Mouse (Mus musculus): ENCODE results near the gene Bicra.

The Bicra gene

DNA sequence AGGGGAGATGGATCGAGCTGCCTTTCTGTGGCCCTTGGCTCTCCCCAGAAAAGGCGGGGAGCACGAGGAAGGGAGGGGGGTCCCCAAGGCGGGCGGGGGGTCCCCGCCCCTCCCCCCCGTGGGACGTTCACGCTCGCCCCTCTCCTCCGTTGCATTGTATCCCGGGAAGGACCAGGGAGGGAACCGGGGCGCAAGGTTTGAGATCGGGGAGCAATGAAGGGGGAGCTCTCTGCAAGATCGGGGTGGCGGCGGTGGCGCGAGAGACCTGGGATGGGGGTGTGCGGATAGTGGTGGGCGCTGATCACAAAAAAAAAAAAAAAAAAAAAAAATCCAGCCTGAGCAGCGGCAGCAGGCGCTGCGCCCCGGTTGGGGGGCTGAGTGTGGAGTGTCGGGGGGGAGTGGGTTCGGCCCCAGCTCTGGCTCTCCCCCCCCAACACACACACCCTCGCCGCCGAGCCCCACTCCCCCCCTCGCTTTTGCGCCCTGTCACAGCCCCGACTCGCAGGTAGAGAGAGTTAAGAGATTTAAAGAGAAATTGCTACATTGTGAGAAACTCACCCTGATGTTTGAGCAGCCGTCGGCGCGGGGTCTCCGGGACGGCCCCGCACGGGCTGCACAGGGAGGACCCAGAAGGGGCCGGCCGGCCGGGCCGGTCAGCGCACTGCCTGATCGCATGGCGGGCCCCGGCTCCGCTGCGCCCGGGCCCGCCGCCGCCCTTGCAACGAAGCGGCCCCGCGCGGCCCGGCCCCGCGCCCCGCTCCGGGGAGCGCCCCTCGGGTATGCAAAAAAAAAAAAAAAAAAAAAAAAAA, at the start of gene Bicra:
Gene Bicra, minus strand, starts transcription at position 584 of the 809 bp plus-strand sequence.
- peak; percentile 75 for DNase-seq (ENCODE audit: low read depth, low spot score)

GRCm38 (mm10) chr7:16094592-16094991, 46.9 kb upstream of the Bicra start:
- no peak for DNase-seq (ENCODE audit: low read depth, low spot score)

DNA sequence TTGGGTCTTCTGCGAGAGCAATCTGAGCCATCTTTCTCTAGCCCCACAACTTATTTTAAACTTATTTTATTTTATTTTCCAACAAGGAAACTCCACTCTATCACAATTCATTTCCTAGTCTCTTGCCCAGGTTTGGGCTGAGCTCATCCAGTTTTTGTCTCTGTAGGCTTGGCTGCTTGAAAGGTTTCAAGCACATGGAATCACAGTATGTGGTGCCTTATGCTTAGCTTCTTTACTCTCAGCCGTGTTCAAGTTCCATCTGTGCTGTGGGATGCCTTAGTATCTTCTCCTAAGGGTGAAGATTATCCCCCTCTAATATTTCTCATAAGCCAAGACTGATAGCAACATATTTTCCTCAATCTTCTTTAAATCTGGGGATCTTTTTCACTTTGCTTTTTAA, 39.9 kb upstream of the Bicra start:
- no peak for DNase-seq (ENCODE audit: low read depth, low spot score)

- DNase-seq (ENCODE audit: low read depth, low spot score), result no peak
These were observed 35.6 kb upstream of the Bicra start for GRCm38 (mm10) chr7:16083361-16083760.

- no peak for DNase-seq (ENCODE audit: low read depth, low spot score)
These were observed 32.9 kb upstream of the Bicra start for GRCm38 (mm10) chr7:16080581-16080980.

GRCm38 (mm10) chr7:16079947-16080346, 32.2 kb upstream of the Bicra start:
- no peak for DNase-seq (ENCODE audit: low read depth, low spot score)

GRCm38 (mm10) chr7:16071906-16072305, 24.2 kb upstream of the Bicra start:
- no peak for DNase-seq (ENCODE audit: low read depth, low spot score)

GRCm38 (mm10) chr7:16070846-16071245, 23.1 kb upstream of the Bicra start:
- no peak for DNase-seq (ENCODE audit: low read depth, low spot score)

GRCm38 (mm10) chr7:16063490-16063889, 15.8 kb upstream of the Bicra start:
- peak; percentile 40 for DNase-seq (ENCODE audit: low read depth, low spot score)

DNA sequence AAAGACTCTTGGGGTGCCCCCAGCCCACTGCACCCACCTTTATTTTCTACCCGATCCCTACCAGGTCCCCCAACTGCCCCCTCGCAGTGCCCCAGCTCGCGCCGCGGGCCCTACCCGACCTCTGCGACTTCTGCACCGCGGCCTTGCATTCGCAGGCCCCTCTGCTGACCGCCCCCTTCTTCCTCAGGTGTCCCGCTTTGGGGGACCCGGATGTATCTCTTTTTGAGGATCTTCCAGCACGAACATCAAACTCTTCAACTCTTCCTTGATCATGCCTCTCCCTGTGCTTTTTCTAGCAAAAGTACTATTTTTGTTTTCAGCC, 14.3 kb upstream of the Bicra start:
- no peak for DNase-seq (ENCODE audit: low read depth, low spot score)

DNA sequence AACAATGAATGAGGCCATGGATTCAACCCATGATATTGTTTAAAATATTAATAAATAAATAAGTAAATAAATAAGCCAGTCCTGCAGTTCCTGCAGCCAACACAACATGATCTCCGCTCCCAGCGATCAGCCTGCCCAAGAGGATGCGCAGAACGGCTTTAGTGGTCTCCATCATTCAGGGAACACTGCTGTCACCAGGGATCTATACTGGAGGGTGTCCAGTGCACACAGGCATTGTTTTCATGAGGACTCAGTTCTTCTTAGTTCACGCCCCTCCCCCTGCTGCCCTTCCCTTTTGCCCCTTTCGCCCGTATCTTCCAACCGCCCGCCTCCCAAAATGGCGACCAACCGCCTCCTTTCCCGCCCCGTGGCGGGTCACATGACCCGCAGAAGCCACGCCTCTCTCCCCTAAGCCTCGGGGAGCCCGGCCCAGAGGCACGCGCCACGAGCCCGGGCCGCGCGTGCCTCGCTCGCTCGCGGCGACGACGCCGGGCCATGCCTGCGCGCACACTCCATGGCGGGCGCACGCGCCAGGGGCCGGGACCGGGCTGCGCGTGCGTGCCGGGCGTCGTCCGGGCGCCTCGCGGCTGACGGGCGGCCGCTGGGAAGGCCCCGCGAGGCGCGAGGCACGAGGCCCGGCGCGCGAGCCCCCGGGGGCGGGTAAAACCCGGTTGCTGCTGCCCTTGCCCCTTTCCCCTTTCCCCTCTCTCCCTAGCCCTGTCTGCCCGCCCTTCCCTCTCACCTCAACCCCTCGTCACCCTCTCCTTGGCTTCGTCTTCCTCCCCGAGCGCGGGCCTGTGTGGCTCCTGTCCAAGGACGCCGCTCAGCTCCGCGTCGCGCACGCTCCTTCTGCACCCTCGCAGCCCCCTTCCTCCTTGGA, 13.7 kb upstream of the Bicra start, which contains the start of gene Zfp541:
Gene Zfp541, plus strand, starts transcription at position 596 of the 880 bp plus-strand sequence.
- peak; percentile 60 for DNase-seq (ENCODE audit: low read depth, low spot score)

- no peak for DNase-seq (ENCODE audit: low read depth, low spot score)
These were observed 9.4 kb upstream of the Bicra start for GRCm38 (mm10) chr7:16057136-16057534.

DNA sequence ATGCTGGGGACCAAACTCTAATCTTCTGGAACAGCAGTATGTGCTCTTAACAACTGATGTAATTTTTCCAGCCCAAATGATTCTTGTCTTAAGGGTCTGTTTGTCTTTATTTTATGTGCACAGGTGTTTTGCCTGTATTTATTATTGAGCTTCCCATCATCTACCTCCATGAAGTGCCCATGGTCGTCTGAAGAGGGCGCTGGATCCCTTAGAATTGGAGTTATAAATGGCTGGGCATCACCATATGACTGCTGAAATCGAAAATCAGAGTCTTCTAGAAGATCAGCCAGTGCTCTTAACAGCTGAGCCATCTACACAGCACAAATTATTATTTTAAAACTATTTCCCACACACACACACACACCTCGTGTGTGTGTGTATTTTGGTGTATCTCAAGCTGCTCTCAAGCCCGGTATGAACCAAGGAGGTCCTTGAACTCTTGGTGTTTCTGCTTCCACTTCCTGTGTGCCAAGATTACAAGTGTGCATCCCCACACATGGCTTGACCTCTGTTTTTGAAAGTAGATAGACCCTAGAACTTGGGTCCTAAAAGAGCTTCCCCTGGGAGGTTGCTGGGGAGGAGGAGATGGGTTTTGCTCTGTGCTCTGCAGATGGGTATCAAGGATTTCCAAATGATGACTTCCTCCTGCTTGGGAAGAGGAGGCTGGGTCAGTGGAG, 8.9 kb upstream of the Bicra start:
- peak; percentile 44 for DNase-seq (ENCODE audit: low read depth, low spot score)

DNA sequence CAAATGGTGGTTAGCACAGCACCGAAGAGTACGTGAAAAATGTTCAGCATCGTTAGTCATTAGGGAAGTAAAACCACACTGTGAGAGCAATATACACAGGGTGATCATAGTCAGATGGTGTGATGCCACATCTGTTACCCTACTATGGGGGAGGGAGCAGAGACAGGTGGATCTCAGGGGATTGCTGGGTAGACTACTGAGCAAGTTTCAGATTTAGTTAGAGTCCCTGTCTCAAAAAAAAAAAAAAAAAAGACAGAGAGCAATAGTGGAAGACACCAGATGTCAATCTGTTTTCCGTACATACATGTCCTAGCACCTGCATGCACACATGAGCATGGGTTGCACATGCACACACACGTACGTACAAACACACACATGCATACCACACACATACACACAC, 7.9 kb upstream of the Bicra start:
- DNase-seq (ENCODE audit: low read depth, low spot score), result no peak

- DNase-seq (ENCODE audit: low read depth, low spot score), result no peak
These were observed 7.2 kb upstream of the Bicra start for GRCm38 (mm10) chr7:16054966-16055365.

DNA sequence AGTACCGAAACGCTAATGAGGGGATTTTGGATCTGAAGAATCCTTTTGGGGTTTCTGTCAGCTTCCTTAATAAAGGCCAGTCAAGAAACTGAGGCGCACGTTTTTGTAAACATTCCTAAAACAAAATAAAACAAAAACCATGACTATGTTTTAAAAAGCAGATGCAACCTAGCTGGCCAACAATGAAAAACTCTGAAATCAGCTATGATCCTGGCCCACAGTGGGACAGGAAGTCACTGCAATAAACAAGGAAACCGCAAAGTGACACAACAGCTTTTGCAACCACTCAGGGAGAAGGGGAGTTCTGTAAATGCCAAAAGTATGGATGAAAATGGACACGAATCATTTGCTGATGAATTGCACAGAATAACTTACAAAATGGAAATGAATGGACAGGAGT, 5.4 kb upstream of the Bicra start:
- no peak for DNase-seq (ENCODE audit: low read depth, low spot score)

DNA sequence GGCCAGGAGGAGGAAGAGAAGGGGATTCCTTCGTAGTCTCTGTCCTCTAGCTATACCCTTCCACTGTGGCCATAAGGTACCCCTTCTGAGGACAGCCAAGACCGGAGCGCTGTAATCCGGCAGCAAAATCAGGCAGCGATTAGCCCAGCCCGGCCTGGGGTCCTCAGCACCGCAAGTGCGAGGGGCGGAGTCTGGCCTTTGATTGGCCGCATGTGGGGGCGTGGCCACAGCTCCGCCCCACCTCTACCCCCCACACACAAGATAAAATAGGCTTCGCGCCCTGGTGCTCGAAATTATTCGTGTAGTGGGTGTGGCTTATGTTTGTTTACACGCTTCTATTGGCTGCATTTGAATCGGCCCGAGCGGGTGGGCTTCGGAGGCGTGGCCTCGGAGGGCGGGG, 5.0 kb upstream of the Bicra start:
- DNase-seq (ENCODE audit: low read depth, low spot score), result peak; percentile 98

- DNase-seq (ENCODE audit: low read depth, low spot score), result peak; percentile 92
These were observed 4.3 kb upstream of the Bicra start for GRCm38 (mm10) chr7:16051883-16052595.

DNA sequence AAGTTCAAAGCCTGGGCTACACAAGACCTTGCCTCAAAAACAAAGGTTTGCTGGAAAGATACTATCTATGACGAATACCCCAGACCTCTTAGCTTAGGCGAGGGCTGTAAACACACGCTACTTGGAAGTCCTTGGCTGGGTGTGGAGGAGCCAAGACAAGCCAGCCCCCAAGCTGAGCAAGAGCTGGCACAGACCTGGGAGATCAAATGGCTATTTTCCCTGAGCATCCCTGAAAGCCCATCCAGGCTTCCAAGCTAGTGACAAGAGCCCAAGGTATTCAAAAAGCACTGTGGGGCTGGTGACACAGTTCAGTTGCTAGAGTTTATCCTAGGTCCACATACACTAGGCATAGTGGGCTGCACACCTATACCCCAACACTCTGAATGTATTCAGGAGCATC, 2.9 kb upstream of the Bicra start:
- DNase-seq (ENCODE audit: low read depth, low spot score), result no peak

- DNase-seq (ENCODE audit: low read depth, low spot score), result no peak
These were observed 1.8 kb upstream of the Bicra start for GRCm38 (mm10) chr7:16049576-16049915.

DNA sequence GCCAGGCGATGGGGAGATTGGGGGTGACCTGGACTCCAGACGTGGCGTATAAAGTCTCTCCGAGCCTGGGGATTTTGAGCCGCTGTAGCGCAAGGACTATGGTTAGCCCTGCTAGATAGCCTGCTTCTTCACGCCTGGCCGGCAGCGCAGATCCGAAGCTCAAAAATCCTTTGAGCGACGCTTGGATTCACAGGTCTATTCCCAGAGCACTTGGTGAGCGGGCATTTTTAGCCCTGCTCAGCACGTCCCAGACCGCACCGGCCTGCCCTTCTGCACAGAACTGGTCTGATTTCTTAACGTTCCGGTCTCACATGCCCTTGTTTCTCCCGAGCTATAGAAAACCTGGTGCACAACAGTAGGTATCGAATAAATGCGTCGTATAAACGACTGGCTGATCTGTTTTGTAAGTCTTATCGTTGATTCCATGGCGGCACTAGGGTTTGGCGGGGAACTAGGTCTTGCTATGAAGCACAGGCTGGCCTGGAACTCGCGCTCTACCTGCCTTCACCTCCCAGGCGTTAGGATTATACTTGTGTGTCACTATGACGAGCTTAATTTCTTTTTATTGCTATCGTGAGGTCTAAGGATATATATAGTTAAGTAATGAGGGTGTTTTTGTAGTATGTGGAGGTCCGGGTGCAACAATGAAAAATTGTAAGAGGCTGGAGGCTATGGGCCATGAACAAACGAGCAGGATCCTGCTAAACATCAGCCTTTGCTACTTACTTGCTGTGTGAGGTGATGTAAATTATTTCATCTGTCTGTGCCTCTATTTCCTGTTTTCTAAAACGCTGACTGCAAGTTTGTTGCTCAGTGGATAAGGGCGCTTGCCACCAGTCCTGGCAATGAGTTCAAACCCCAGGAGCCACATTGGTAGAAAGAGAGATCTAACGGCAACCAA, 1.2 kb upstream of the Bicra start:
- peak; percentile 18 for DNase-seq (ENCODE audit: low read depth, low spot score)
